12 mouse cellular contexts compared by ENCODE assay signal in the genomic region with DNA sequence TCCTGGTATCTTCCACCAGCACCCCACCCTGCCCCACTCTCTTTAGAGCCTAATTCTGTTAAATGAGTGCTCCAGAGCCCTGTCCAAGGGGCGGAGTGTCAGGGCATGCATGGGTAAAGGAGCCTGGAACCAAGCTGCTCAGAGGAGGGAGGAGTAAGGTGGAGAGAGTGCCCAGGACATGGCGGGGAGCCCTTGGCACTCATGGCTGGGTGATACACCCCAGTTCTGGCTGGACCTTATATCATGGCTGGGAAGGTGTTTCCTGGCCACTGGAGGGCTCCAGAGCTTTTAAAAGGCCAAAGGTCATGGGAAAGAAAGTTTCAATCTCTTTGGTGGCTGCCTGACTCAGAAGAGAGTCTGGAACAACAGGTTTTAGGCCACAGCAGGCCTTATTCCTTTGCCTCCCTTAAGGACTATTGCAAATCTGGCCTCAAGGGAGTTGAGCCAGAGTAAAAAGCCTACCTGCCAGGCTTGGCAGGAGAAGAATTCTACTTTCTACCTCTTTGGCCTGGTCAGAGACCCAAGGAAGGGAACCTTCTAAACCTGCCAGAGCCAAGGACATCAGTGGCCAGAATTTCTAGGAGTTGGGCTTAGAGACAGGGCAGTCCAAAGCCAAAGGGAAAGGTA.
DNase-seq lines count a peak whose midpoint lies in the region; ATAC-seq and TF ChIP-seq lines count a peak whose summit lies in the region.
"Had no signal": no experiment of that assay in that cellular context is flagged by ENCODE, and none has a peak within 500 bp of the region (broad histone marks: within the 10 kb centered on the region; RNA-seq: fewer than 3 reads in every experiment).

No protein-coding gene starts in this region.

- H3K27ac ChIP-seq in hindbrain, embryonic 12.5 days = no peak overlapping the region
- H3K27ac ChIP-seq in hindbrain, postnatal 0 days = no peak overlapping the region
- peak overlapping the region; percentile 66 for H3K27ac ChIP-seq in midbrain, embryonic 10.5 days (replicated peaks)
- H3K27ac ChIP-seq in midbrain, embryonic 11.5 days (ENCODE audit: low read depth, low read length) = no peak overlapping the region
- peak overlapping the region; percentile 35; the same call in 1 of the 2 replicates for H3K27ac ChIP-seq in stomach, embryonic 16.5 days (ENCODE audit: low read length)
- H3K27ac ChIP-seq: liver, embryonic 14.5 days; neural tube, embryonic 12.5 days had no signal

- DNase-seq in adrenal gland, postnatal 10 days = peak; percentile 53
- DNase-seq in adrenal gland, postnatal 25 days = no peak
- DNase-seq in hindbrain, postnatal 0 days (ENCODE audit: low spot score) = no peak
- DNase-seq in midbrain, embryonic 10.5 days (ENCODE audit: low spot score) = no peak
- no peak for DNase-seq in midbrain, embryonic 11.5 days (ENCODE audit: low spot score, missing footprints)
- DNase-seq in layer of hippocampus, adult 11-12 months (ENCODE audit: low spot score) = no peak
- DNase-seq: cerebellum, adult 11-12 months; heart, postnatal 4 days had no signal

- 92% methylated on average over 2 of the region's 2 CpGs for WGBS in hindbrain, embryonic 12.5 days
- WGBS in hindbrain, postnatal 0 days = 75% methylated on average over 2 of the region's 2 CpGs
- WGBS in midbrain, embryonic 10.5 days = 89% methylated on average over 2 of the region's 2 CpGs
- WGBS in midbrain, embryonic 11.5 days = 98% methylated on average over 2 of the region's 2 CpGs
- WGBS in stomach, embryonic 16.5 days = 75% methylated on average over 2 of the region's 2 CpGs

- H3K27me3 ChIP-seq in hindbrain, embryonic 12.5 days = no peaks in the 10 kb centered on the region
- H3K27me3 ChIP-seq in hindbrain, postnatal 0 days (ENCODE audit: insufficient read depth, low read length) = no peaks in the 10 kb centered on the region
- no peaks in the 10 kb centered on the region for H3K27me3 ChIP-seq in midbrain, embryonic 10.5 days (ENCODE audit: low read depth, poor library complexity, severe bottlenecking)
- no peaks in the 10 kb centered on the region for H3K27me3 ChIP-seq in midbrain, embryonic 11.5 days (ENCODE audit: control insufficient read depth, insufficient read depth, low read length)
- H3K27me3 ChIP-seq in stomach, embryonic 16.5 days (ENCODE audit: control insufficient read depth, insufficient read depth, low read length) = no peaks in the 10 kb centered on the region
- H3K27me3 ChIP-seq: neural tube, embryonic 12.5 days had no signal

- no peak overlapping the region for H3K4me2 ChIP-seq in hindbrain, embryonic 12.5 days (replicated peaks)
- no peak overlapping the region for H3K4me2 ChIP-seq in hindbrain, postnatal 0 days (ENCODE audit: low read depth, low read length)
- H3K4me2 ChIP-seq in midbrain, embryonic 11.5 days = no peak overlapping the region
- H3K4me2 ChIP-seq in stomach, embryonic 16.5 days (ENCODE audit: low read depth, low read length) = no peak overlapping the region
- H3K4me2 ChIP-seq: neural tube, embryonic 12.5 days had no signal

- no peak for TF ChIP-seq CTCF in hindbrain, postnatal 0 days (IDR thresholded peaks at IDR 0.05; ENCODE audit: low read depth)

- H3K9me3 ChIP-seq in hindbrain, embryonic 12.5 days (replicated peaks) = no peaks in the 10 kb centered on the region
- H3K9me3 ChIP-seq in hindbrain, postnatal 0 days (ENCODE audit: low read length) = no peaks in the 10 kb centered on the region
- H3K9me3 ChIP-seq in midbrain, embryonic 10.5 days (replicated peaks) = no peaks in the 10 kb centered on the region
- H3K9me3 ChIP-seq in midbrain, embryonic 11.5 days (ENCODE audit: control insufficient read depth, low read length) = no peaks in the 10 kb centered on the region
- H3K9me3 ChIP-seq in stomach, embryonic 16.5 days (replicated peaks; ENCODE audit: control insufficient read depth, low read length) = no peaks in the 10 kb centered on the region
- H3K9me3 ChIP-seq: neural tube, embryonic 12.5 days had no signal

- no peaks in the 10 kb centered on the region for H3K4me1 ChIP-seq in hindbrain, embryonic 12.5 days
- no peaks in the 10 kb centered on the region for H3K4me1 ChIP-seq in hindbrain, postnatal 0 days (ENCODE audit: insufficient read depth, low read length)
- peaks cover 20% of the 10 kb centered on the region for H3K4me1 ChIP-seq in midbrain, embryonic 10.5 days
- no peaks in the 10 kb centered on the region for H3K4me1 ChIP-seq in midbrain, embryonic 11.5 days (ENCODE audit: control insufficient read depth, insufficient read depth, low read length)
- H3K4me1 ChIP-seq in stomach, embryonic 16.5 days (ENCODE audit: control insufficient read depth, insufficient read depth, low read length) = no peaks in the 10 kb centered on the region
- H3K4me1 ChIP-seq: neural tube, embryonic 12.5 days had no signal

- ATAC-seq in hindbrain, embryonic 12.5 days (ENCODE audit: low FRiP score) = no peak
- ATAC-seq in hindbrain, postnatal 0 days = no peak
- ATAC-seq in midbrain, embryonic 11.5 days (ENCODE audit: low FRiP score) = no peak
- no peak for ATAC-seq in stomach, embryonic 16.5 days (ENCODE audit: insufficient read depth, low FRiP score)

- peaks cover 29% of the 10 kb centered on the region; the same call in 1 of the 2 replicates for H3K36me3 ChIP-seq in hindbrain, embryonic 12.5 days
- H3K36me3 ChIP-seq in hindbrain, postnatal 0 days (ENCODE audit: insufficient read depth, low read length) = peaks cover 11% of the 10 kb centered on the region
- H3K36me3 ChIP-seq in midbrain, embryonic 10.5 days = peaks cover 94% of the 10 kb centered on the region
- H3K36me3 ChIP-seq in midbrain, embryonic 11.5 days (ENCODE audit: control insufficient read depth, insufficient read depth, low read length) = peaks cover 7% of the 10 kb centered on the region
- no peaks in the 10 kb centered on the region for H3K36me3 ChIP-seq in stomach, embryonic 16.5 days (ENCODE audit: control insufficient read depth, insufficient read depth, low read length)

- H3K9ac ChIP-seq in hindbrain, embryonic 12.5 days = peak overlapping the region; percentile 18; the same call in 1 of the 2 replicates
- no peak overlapping the region for H3K9ac ChIP-seq in hindbrain, postnatal 0 days (replicated peaks; ENCODE audit: low read length)
- H3K9ac ChIP-seq in midbrain, embryonic 11.5 days (ENCODE audit: low read length) = no peak overlapping the region
- no peak overlapping the region for H3K9ac ChIP-seq in stomach, embryonic 16.5 days (ENCODE audit: low read length)
- H3K9ac ChIP-seq: liver, embryonic 14.5 days; neural tube, embryonic 12.5 days had no signal

- H3K4me3 ChIP-seq in hindbrain, embryonic 12.5 days = no peak overlapping the region
- no peak overlapping the region for H3K4me3 ChIP-seq in hindbrain, postnatal 0 days (ENCODE audit: low read length)
- H3K4me3 ChIP-seq in midbrain, embryonic 10.5 days = no peak overlapping the region
- H3K4me3 ChIP-seq in midbrain, embryonic 11.5 days (ENCODE audit: low read depth, low read length) = no peak overlapping the region
- no peak overlapping the region for H3K4me3 ChIP-seq in stomach, embryonic 16.5 days (replicated peaks; ENCODE audit: low read length)
- H3K4me3 ChIP-seq: neural tube, embryonic 12.5 days had no signal

Comparison
In these comparisons a context has a peak if more than half of its experiments do, and no peak if none do; other contexts are left out.
1. H3K27ac ChIP-seq: peak in midbrain, embryonic 10.5 days (single experiment) and stomach, embryonic 16.5 days (single experiment); none in hindbrain, embryonic 12.5 days (single experiment), hindbrain, postnatal 0 days (single experiment) and midbrain, embryonic 11.5 days (single experiment).